Mouse (Mus musculus) brain, embryonic 14.5 days (tissue): ENCODE measurements at regions not wholly inside any gene's neighbourhood (a gene's known extent, or its start where the extent isn't known, plus 50 kb on each side); places are given as distances from the start of the nearest gene placed in this dataset.

Experiments
- CTCF ChIP-seq: fragments of 200-500 bp; IDR thresholded peaks from 2 replicates; pipeline ENCODE4 v1.5.1; 2012; ENCODE audit warnings: inconsistent platforms, mild to moderate bottlenecking, moderate library complexity, borderline replicate concordance; ENCODE audit not compliant: insufficient read depth, insufficient read length; ENCODE audit errors: extremely low read depth
- POLR2A ChIP-seq: fragments of 200-500 bp; IDR thresholded peaks from 2 replicates; pipeline ENCODE4 v1.6.1; 2012; ENCODE audit warnings: mild to moderate bottlenecking, inconsistent platforms, borderline replicate concordance; ENCODE audit not compliant: poor library complexity, insufficient read depth, insufficient read length, severe bottlenecking; ENCODE audit errors: extremely low read depth

GRCm38 (mm10) chr6:49694851-49695250 lies 127.7 kb upstream of the Npy start:
- TF ChIP-seq CTCF (no peak), POLR2A (no peak)
